Mouse (Mus musculus) lung, adult 2 months (tissue): Measurements from ENCODE around the gene Kiss1r.

ENCODE experiments used
- CTCF ChIP-seq: fragments of 200-500 bp; IDR thresholded peaks from 2 replicates; pipeline ENCODE4 v1.5.1; 2011; ENCODE audit warnings: mild to moderate bottlenecking, low read length, control low read depth; ENCODE audit not compliant: insufficient read depth
- POLR2A ChIP-seq: fragments of 200-500 bp; IDR thresholded peaks from 2 replicates; pipeline ENCODE4 v1.6.1; 2011; ENCODE audit warnings: low read depth, mild to moderate bottlenecking, control low read depth, low read length, borderline replicate concordance; ENCODE audit errors: extremely low read depth

GRCm38 (mm10) chr10:79950661-79951060 is 33.9 kb downstream of the Kiss1r start:
- TF ChIP-seq POLR2A, result no peak
- no peak for TF ChIP-seq CTCF
